Mouse (Mus musculus): ENCODE results near the gene Xkrx. TPM values are rescaled to one million over a fixed set of nuclear protein-coding genes. Genes with fewer than 3 reads are reported as not detected.

Gene Xkrx
- polyA plus RNA-seq, 1 experiment = 0.90 TPM

- TF ChIP-seq POLR2A (IDR thresholded peaks at IDR 0.05; ENCODE audit: low read depth, low read length) = no peak
- no peak for TF ChIP-seq CTCF (IDR thresholded peaks at IDR 0.05; ENCODE audit: borderline replicate concordance, insufficient read depth, low read length)
- H3K27ac ChIP-seq (ENCODE audit: insufficient read depth, low read length) = no peak overlapping the region
- H3K4me1 ChIP-seq (ENCODE audit: control insufficient read depth, insufficient read depth, low read length) = no peaks in the 10 kb centered on the region; the same call in 1 of the 2 replicates
- H3K4me3 ChIP-seq (ENCODE audit: insufficient read depth, low read length) = no peak overlapping the region
Measured at GRCm38 (mm10) chrX:134141986-134142385, 19.9 kb downstream of the Xkrx start.

GRCm38 (mm10) chrX:134141551-134141950, 20.3 kb downstream of the Xkrx start:
- TF ChIP-seq CTCF (IDR thresholded peaks at IDR 0.05; ENCODE audit: borderline replicate concordance, insufficient read depth, low read length) = no peak
- TF ChIP-seq POLR2A (IDR thresholded peaks at IDR 0.05; ENCODE audit: low read depth, low read length) = no peak
- Histone ChIP-seq H3K4me3 (ENCODE audit: insufficient read depth, low read length) (no peak overlapping the region), H3K4me1 (ENCODE audit: control insufficient read depth, insufficient read depth, low read length) (no peaks in the 10 kb centered on the region; the same call in 1 of the 2 replicates), H3K27ac (ENCODE audit: insufficient read depth, low read length) (no peak overlapping the region)

DNA sequence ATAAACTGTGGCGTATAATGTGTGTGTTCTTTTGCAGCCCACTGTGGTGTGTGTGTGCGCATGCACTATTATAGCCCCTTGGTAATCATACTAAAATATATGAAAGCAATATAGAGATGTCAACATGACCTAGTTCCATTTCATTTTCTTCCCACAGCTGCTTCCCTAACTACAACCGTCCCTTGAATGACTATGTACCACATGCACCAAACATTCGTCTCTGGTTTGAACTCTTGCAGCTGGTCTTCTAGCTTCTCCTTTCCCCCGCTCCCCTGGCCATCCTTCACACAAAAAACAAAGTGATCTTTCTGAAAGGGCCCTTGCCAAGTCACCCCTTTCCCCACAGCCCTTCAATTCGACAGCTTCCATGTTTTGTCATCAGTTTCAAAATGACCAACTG, 21.9 kb downstream of the Xkrx start:
- H3K27ac ChIP-seq (ENCODE audit: insufficient read depth, low read length) = no peak overlapping the region

GRCm38 (mm10) chrX:134133821-134134220, 28.1 kb downstream of the Xkrx start:
- H3K27ac ChIP-seq (ENCODE audit: insufficient read depth, low read length) = no peak overlapping the region
- TF ChIP-seq CTCF (IDR thresholded peaks at IDR 0.05; ENCODE audit: borderline replicate concordance, insufficient read depth, low read length) (no peak), POLR2A (IDR thresholded peaks at IDR 0.05; ENCODE audit: low read depth, low read length) (no peak)
- no peaks in the 10 kb centered on the region for H3K4me1 ChIP-seq (ENCODE audit: control insufficient read depth, insufficient read depth, low read length)
- no peak overlapping the region for H3K4me3 ChIP-seq (ENCODE audit: insufficient read depth, low read length)

More for the DNA sequence above, 21.9 kb downstream of the Xkrx start:
- H3K4me1 ChIP-seq (ENCODE audit: control insufficient read depth, insufficient read depth, low read length) = no peaks in the 10 kb centered on the region; the same call in 1 of the 2 replicates
- H3K4me3 ChIP-seq (ENCODE audit: insufficient read depth, low read length) = no peak overlapping the region
- TF ChIP-seq CTCF (IDR thresholded peaks at IDR 0.05; ENCODE audit: borderline replicate concordance, insufficient read depth, low read length) = no peak
- no peak for TF ChIP-seq POLR2A (IDR thresholded peaks at IDR 0.05; ENCODE audit: low read depth, low read length)

DNA sequence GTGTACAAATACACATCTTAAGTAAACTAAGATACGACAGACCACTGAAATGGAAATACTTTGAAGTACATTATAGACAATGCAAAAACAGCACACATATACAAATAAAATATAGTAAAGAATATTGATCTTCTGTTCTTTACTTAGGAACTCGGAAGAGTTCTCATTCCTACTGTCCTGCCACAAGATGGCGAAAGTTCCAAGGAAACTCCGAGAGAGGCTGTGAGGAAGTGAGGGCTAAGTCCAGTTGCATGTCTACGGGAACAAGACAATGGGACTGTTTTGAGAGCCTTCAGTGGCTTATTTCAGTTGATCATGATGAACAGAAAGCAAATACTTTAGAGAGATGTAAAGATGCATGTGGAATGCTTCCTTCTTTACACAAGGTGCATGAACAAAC, 29.6 kb downstream of the Xkrx start:
- no peak overlapping the region for H3K4me3 ChIP-seq (ENCODE audit: insufficient read depth, low read length)
- no peak overlapping the region for H3K27ac ChIP-seq (ENCODE audit: insufficient read depth, low read length)
- TF ChIP-seq POLR2A (IDR thresholded peaks at IDR 0.05; ENCODE audit: low read depth, low read length) = no peak
- no peak for TF ChIP-seq CTCF (IDR thresholded peaks at IDR 0.05; ENCODE audit: borderline replicate concordance, insufficient read depth, low read length)
- no peaks in the 10 kb centered on the region for H3K4me1 ChIP-seq (ENCODE audit: control insufficient read depth, insufficient read depth, low read length)

GRCm38 (mm10) chrX:134128549-134128948, 33.3 kb downstream of the Xkrx start:
- no peak for TF ChIP-seq POLR2A (IDR thresholded peaks at IDR 0.05; ENCODE audit: low read depth, low read length)
- TF ChIP-seq CTCF (IDR thresholded peaks at IDR 0.05; ENCODE audit: borderline replicate concordance, insufficient read depth, low read length) = no peak
- Histone ChIP-seq H3K27ac (ENCODE audit: insufficient read depth, low read length) (no peak overlapping the region), H3K4me1 (ENCODE audit: control insufficient read depth, insufficient read depth, low read length) (no peaks in the 10 kb centered on the region), H3K4me3 (ENCODE audit: insufficient read depth, low read length) (no peak overlapping the region)

DNA sequence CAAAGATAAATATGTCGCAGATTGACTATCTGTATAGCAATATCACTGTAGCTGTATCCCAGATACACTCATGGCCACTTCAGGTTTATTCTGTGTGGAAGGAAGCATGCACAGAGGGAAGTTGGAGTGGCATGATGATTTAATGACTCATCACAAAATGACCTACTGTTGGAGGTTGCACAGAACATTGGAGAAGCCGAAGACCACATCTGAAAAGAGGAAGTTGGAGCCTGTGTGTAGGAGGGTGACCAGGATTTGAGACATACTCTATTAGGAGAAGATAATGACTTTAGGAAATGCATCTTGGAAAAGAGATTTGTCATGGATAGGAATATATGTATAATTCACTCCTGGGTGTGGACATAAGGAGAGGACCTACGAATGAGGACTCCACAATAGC, 45.5 kb downstream of the Xkrx start:
- no peak for TF ChIP-seq POLR2A (IDR thresholded peaks at IDR 0.05; ENCODE audit: low read depth, low read length)
- no peak for TF ChIP-seq CTCF (IDR thresholded peaks at IDR 0.05; ENCODE audit: borderline replicate concordance, insufficient read depth, low read length)

GRCm38 (mm10) chrX:134111767-134112166, 50.1 kb downstream of the Xkrx start:
- Histone ChIP-seq H3K4me3 (ENCODE audit: insufficient read depth, low read length) (no peak overlapping the region), H3K27ac (ENCODE audit: insufficient read depth, low read length) (no peak overlapping the region), H3K4me1 (ENCODE audit: control insufficient read depth, insufficient read depth, low read length) (no peaks in the 10 kb centered on the region)

More for the DNA sequence above, 45.5 kb downstream of the Xkrx start:
- Histone ChIP-seq H3K4me3 (ENCODE audit: insufficient read depth, low read length) (no peak overlapping the region), H3K4me1 (ENCODE audit: control insufficient read depth, insufficient read depth, low read length) (no peaks in the 10 kb centered on the region), H3K27ac (ENCODE audit: insufficient read depth, low read length) (no peak overlapping the region)

GRCm38 (mm10) chrX:134102641-134103040, 59.2 kb downstream of the Xkrx start:
- TF ChIP-seq POLR2A (IDR thresholded peaks at IDR 0.05; ENCODE audit: low read depth, low read length) (no peak), CTCF (IDR thresholded peaks at IDR 0.05; ENCODE audit: borderline replicate concordance, insufficient read depth, low read length) (no peak)
- no peaks in the 10 kb centered on the region for H3K4me1 ChIP-seq (ENCODE audit: control insufficient read depth, insufficient read depth, low read length)
- no peak overlapping the region for H3K27ac ChIP-seq (ENCODE audit: insufficient read depth, low read length)
- no peak overlapping the region for H3K4me3 ChIP-seq (ENCODE audit: insufficient read depth, low read length)

More at GRCm38 (mm10) chrX:134111767-134112166, 50.1 kb downstream of the Xkrx start:
- no peak for TF ChIP-seq CTCF (IDR thresholded peaks at IDR 0.05; ENCODE audit: borderline replicate concordance, insufficient read depth, low read length)
- no peak for TF ChIP-seq POLR2A (IDR thresholded peaks at IDR 0.05; ENCODE audit: low read depth, low read length)

Other genes starting within 250 kb of the Xkrx start
- gene Sytl4, start 180.3 kb downstream of the Xkrx start, polyA plus RNA-seq (2011; ENCODE audit: insufficient read length, low read depth, missing spikeins) = 3.2 and 4.5 TPM in 2 replicates
- 29.3 and 39.3 TPM in 2 replicates for gene Cstf2, start 102.9 kb downstream of the Xkrx start, polyA plus RNA-seq (2011; ENCODE audit: insufficient read length, low read depth, missing spikeins)
- gene Arl13a, start 25.4 kb upstream of the Xkrx start, polyA plus RNA-seq (2011; ENCODE audit: insufficient read length, low read depth, missing spikeins) = not detected in 2 replicates
- 0.37 and 0.65 TPM in 2 replicates for gene Nox1, start 59.9 kb upstream of the Xkrx start, polyA plus RNA-seq (2011; ENCODE audit: insufficient read length, low read depth, missing spikeins)
- gene Trmt2b, start 114.9 kb upstream of the Xkrx start, polyA plus RNA-seq (2011; ENCODE audit: insufficient read length, low read depth, missing spikeins) = 20.9 and 21.7 TPM in 2 replicates
- gene Tmem35a, start 133.1 kb upstream of the Xkrx start, polyA plus RNA-seq (2011; ENCODE audit: insufficient read length, low read depth, missing spikeins) = 6.8 and 10.9 TPM in 2 replicates
- 15.6 and 16.8 TPM in 2 replicates for gene Cenpi, start 146.0 kb upstream of the Xkrx start, polyA plus RNA-seq (2011; ENCODE audit: insufficient read length, low read depth, missing spikeins)
- 2.3 and 5.1 TPM in 2 replicates for gene Drp2, start 242.5 kb upstream of the Xkrx start, polyA plus RNA-seq (2011; ENCODE audit: insufficient read length, low read depth, missing spikeins)

Data from embryonic fibroblast, embryonic 13.5 days (primary cell).